Mouse (Mus musculus): ENCODE measurements around the gene Bmp5. TPM values are rescaled to one million over a fixed set of nuclear protein-coding genes. Genes with fewer than 3 reads are reported as not detected.
A peak's percentile ranks its signal among the peaks of the same experiment; 100 is the strongest.
"Not testable (repeated sequence)": the region's sequence is repeated elsewhere in the genome, so short reads cannot be mapped to it uniquely, and the experiment has no call there.

The Bmp5 gene
- polyA plus RNA-seq, 1 experiment from 2014 or later: 4.1 TPM

DNA sequence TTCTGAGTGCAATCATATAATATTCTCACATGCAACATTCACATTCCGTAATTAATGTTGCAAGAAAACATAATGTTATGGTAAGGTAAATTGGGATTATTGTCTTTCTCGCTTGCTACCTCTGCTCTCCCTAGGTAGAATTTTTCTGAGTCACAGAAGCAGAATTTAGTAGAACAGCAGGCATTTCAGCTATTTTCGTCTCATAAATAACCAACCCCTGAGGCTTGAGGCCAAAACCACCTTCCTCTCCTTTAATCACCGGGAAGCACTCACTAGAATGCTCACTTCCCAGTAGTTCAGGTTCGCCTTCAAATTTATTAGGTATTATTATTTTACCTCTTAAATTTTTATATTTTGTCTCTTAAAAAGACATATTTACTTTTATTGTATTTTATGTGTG, 10.8 kb downstream of the Bmp5 start:
- Histone ChIP-seq H3K4me1 (peaks cover 6% of the 10 kb centered on the region), H3K4me3 (replicated peaks) (no peak overlapping the region), H3K9me3 (no peaks in the 10 kb centered on the region), H3K27ac (no peak overlapping the region), H3K27me3 (no peaks in the 10 kb centered on the region), H3K36me3 (replicated peaks) (no peaks in the 10 kb centered on the region), H3K9ac (no peak overlapping the region), H3K4me2 (no peak overlapping the region)
- ATAC-seq (ENCODE audit: low FRiP score): no peak
- 81% methylated on average over 5 of the region's 5 CpGs for whole genome bisulfite sequencing

DNA sequence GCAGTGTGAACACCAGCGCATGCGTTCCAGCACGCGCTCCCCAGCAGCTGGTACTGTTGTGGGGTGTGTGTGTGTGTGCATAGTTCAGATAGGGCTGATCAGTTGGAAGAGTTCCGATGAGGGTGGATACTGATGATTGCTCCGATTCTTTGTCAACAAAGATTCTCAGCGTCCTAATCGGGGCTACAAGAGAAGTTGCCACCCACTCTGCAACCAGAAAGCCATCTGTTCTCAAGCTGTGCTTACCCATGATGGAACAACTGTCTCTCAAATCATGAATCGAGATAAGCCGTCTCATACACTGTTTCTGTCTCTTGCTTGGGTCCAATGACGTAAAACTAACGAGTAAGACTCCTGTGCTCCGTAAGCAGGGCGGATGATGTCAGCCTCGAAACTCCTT, 12.0 kb downstream of the Bmp5 start:
- no peak for ATAC-seq (ENCODE audit: low FRiP score)
- 88% methylated on average over 15 of the region's 15 CpGs for WGBS
- H3K4me3 ChIP-seq (replicated peaks): no peak overlapping the region
- no peak overlapping the region for H3K9ac ChIP-seq
- H3K27me3 ChIP-seq: no peaks in the 10 kb centered on the region
- no peaks in the 10 kb centered on the region for H3K36me3 ChIP-seq (replicated peaks)
- H3K4me2 ChIP-seq: no peak overlapping the region
- no peaks in the 10 kb centered on the region for H3K9me3 ChIP-seq
- H3K4me1 ChIP-seq: no peaks in the 10 kb centered on the region
- H3K27ac ChIP-seq: no peak overlapping the region

DNA sequence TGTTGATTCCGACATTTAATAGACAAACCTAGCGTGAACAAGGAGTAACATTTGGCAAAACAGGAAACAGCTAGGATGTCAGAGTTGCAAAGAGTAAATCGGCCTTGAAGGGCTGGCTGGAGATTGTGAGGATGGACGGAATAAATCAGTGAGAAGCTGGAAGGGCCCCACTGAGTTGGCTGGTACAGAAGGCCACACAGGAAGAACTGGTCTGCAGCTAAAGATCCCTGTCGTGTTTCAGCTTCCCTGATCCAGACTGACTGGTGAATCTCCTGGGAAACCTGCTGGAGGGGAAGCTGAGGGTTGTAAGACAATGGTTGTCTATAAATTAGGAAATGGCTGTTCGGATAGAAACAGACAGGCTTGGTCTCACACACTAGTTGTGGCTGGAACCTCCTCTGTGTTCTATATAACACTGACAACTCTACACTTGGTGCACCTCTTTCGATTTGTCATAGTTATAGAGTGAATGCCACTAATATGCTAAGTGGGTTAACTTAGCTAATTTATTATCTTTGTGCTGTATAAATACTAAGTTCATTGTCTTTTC, 14.8 kb downstream of the Bmp5 start:
- Histone ChIP-seq H3K9ac (no peak overlapping the region), H3K9me3 (no peaks in the 10 kb centered on the region), H3K4me1 (no peaks in the 10 kb centered on the region), H3K4me2 (no peak overlapping the region), H3K27me3 (no peaks in the 10 kb centered on the region), H3K27ac (no peak overlapping the region), H3K4me3 (replicated peaks) (no peak overlapping the region), H3K36me3 (replicated peaks) (no peaks in the 10 kb centered on the region)
- WGBS: 78% methylated on average over 7 of the region's 7 CpGs
- no peak for ATAC-seq (ENCODE audit: low FRiP score)

DNA sequence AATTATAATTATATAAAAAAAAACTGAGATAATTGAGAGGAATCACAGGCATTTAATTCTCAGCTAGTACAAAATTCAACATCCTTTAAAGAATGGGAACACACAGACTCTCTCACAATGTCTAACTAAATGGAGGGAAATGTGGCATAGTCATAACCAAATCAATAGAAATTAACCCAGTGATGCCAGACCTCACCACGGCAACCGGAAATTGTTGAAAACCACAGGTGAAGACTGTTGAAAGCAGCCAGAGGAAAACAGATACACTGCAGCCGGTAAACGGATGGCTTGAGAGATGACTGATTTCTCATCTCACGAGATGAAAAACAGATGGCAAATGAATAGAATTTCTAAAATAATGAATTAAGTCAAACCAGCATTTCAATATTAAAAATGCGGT, 29.8 kb downstream of the Bmp5 start:
- no peak for ATAC-seq (ENCODE audit: low FRiP score)
- WGBS: 90% methylated on average over 6 of the region's 6 CpGs
- Histone ChIP-seq H3K36me3 (replicated peaks) (no peaks in the 10 kb centered on the region), H3K4me1 (no peaks in the 10 kb centered on the region), H3K9me3 (no peaks in the 10 kb centered on the region), H3K27ac (no peak overlapping the region), H3K9ac (no peak overlapping the region), H3K4me3 (replicated peaks) (no peak overlapping the region), H3K4me2 (no peak overlapping the region), H3K27me3 (no peaks in the 10 kb centered on the region)

DNA sequence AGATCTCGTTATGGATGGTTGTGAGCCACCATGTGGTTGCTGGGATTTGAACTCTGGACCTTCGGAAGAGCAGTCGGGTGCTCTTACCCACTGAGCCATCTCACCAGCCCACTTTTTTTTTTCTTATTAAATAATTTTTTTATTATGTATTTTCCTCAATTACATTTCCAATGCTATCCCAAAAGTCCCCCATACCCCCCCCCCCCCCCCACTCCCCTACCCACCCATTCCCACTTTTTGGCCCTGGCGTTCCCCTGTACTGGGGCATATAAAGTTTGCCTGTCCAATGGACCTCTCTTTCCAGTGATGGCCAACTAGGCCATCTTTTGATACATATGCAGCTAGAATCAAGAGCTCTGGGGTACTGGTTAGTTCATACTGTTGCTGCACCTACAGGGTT, 33.0 kb downstream of the Bmp5 start:
- H3K4me2 ChIP-seq; H3K36me3 ChIP-seq (replicated peaks); H3K9me3 ChIP-seq; H3K27me3 ChIP-seq; H3K4me3 ChIP-seq (replicated peaks); H3K27ac ChIP-seq; H3K4me1 ChIP-seq; H3K9ac ChIP-seq: not testable (repeated sequence)
- 97% methylated on average over 3 of the region's 4 CpGs for WGBS
- 0 out of 2 replicates have a peak, but pooled peaks have one; percentile 57 for ATAC-seq (ENCODE audit: low FRiP score)

DNA sequence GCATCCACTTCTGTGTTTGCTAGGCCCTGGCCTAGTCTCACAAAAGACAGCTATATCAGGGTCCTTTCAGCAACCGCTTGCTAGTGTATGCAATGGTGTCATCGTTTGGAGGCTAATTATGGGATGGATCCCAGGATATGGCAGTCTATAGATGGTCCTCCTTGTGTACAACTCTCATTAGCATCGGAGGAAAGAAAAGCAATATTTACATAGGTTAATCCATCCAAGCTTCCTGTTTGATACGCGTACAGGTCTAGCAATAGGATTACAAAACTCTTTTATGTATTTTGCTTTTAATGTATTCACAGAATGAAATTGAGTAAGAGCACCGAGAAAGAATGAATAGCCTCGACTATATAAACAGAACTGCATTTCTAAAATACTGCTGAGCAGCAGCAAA, 33.5 kb downstream of the Bmp5 start:
- Histone ChIP-seq H3K36me3 (replicated peaks) (no peaks in the 10 kb centered on the region), H3K4me1 (no peaks in the 10 kb centered on the region; the same call in 1 of the 2 replicates), H3K27ac (no peak overlapping the region), H3K9ac (no peak overlapping the region), H3K9me3 (no peaks in the 10 kb centered on the region), H3K4me3 (replicated peaks) (no peak overlapping the region), H3K27me3 (no peaks in the 10 kb centered on the region), H3K4me2 (no peak overlapping the region)
- no peak for ATAC-seq (ENCODE audit: low FRiP score)
- WGBS: 65% methylated on average over 7 of the region's 7 CpGs

DNA sequence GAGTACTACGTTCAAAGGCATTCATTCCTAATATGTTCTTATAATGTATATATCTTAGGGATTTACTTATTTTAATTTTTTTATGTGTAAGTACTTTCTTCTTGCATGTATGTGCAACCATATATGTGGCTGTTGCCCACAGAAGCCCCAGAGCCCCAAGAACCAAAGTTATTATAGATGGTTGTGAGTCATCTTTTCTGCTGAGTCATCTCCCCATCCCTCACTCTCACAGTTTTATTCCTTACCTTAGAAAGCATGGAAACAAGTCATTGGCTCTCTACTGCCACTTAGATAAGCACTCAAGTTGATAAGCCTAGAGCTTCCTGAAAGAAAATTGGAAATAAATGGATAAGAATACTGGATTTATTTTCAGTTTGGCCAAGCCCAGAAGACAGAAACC, 40.0 kb downstream of the Bmp5 start:
- no peaks in the 10 kb centered on the region; the same call in 1 of the 2 replicates for H3K4me1 ChIP-seq
- H3K9me3 ChIP-seq: no peaks in the 10 kb centered on the region
- ATAC-seq (ENCODE audit: low FRiP score): no peak
- H3K36me3 ChIP-seq (replicated peaks): no peaks in the 10 kb centered on the region
- 90% methylated on average over 1 of the region's 1 CpGs for WGBS
- no peak overlapping the region for H3K9ac ChIP-seq
- H3K27me3 ChIP-seq: no peaks in the 10 kb centered on the region
- no peak overlapping the region for H3K27ac ChIP-seq
- H3K4me2 ChIP-seq: no peak overlapping the region
- no peak overlapping the region for H3K4me3 ChIP-seq (replicated peaks)

DNA sequence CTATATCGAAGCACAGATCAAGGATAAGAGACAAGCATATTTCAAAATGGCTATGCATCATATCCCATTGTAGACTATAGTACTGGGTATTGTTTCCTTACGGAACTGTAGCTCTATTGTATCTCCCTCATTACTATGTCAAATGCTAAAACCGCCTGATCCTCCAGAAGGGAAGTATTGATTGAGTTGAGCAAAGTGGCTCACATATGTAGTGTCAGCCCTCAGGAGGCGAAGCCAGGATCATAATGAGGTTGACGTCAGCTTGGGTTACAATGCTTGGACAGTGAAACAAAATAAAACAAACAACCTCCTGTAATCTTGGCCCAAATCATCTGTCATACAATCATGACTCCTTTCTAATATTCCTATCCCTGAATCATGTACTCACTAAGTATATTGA, 43.2 kb downstream of the Bmp5 start:
- no peaks in the 10 kb centered on the region for H3K36me3 ChIP-seq (replicated peaks)
- 84% methylated on average over 5 of the region's 5 CpGs for WGBS
- no peak for ATAC-seq (ENCODE audit: low FRiP score)

DNA sequence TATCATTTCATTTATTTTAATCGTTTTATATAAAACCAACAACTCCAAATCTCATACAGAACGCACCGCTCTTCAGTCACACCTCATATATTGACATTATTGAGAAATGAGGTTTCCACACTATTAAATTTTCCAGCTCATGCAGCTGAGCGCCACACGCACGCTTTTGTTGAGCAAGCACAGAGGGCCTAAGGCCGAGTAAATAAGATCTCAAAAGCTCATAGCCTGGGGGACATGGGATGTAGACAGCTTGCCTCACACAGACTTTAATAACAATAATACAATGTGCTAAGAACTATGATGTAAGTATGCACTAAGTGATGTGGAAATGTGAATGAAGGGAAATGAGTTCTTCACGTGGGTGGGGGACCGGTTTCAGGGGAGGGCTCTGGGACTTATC, 57.3 kb downstream of the Bmp5 start:
- H3K4me3 ChIP-seq (replicated peaks): no peak overlapping the region
- 71% methylated on average over 9 of the region's 9 CpGs for WGBS
- H3K36me3 ChIP-seq (replicated peaks): no peaks in the 10 kb centered on the region
- H3K4me2 ChIP-seq: no peak overlapping the region
- H3K27ac ChIP-seq: no peak overlapping the region
- no peak overlapping the region for H3K9ac ChIP-seq
- no peaks in the 10 kb centered on the region for H3K27me3 ChIP-seq
- ATAC-seq (ENCODE audit: low FRiP score): no peak
- no peaks in the 10 kb centered on the region for H3K9me3 ChIP-seq
- peaks cover 2% of the 10 kb centered on the region; the same call in 1 of the 2 replicates for H3K4me1 ChIP-seq

More for the DNA sequence above, 43.2 kb downstream of the Bmp5 start:
- H3K27me3 ChIP-seq: no peaks in the 10 kb centered on the region
- H3K9me3 ChIP-seq: no peaks in the 10 kb centered on the region
- H3K27ac ChIP-seq: no peak overlapping the region
- H3K4me1 ChIP-seq: no peaks in the 10 kb centered on the region
- H3K9ac ChIP-seq: no peak overlapping the region
- H3K4me3 ChIP-seq (replicated peaks): no peak overlapping the region
- H3K4me2 ChIP-seq: no peak overlapping the region

DNA sequence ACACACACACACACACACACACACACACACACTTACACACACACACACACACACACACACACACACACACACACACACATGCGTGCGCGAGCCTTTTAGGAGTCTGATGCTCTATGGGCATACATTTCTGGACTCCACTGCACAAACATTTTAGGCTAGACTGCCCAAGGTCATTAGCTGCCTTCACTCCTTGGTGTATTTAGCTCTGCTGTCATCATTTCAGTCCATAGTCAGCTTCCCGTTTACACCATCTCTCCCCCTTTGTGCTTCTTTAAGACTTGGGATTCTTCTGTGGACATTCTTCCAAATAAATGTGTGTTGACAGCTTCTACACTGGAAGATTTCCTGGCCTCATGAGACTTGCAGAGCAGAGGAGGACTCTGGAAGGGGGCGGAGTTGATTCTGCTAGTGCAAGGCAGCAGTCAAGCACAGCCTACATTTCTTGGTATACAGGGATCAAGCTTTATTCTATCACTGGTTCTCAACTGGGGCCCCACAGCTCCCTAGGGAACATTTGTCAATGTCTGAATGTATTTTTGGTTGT, 58.1 kb downstream of the Bmp5 start:
- no peak overlapping the region for H3K4me3 ChIP-seq (replicated peaks)
- no peak overlapping the region for H3K9ac ChIP-seq
- H3K4me1 ChIP-seq: peaks cover 2% of the 10 kb centered on the region; the same call in 1 of the 2 replicates
- no peak for ATAC-seq (ENCODE audit: low FRiP score)
- no peak overlapping the region for H3K4me2 ChIP-seq
- H3K9me3 ChIP-seq: no peaks in the 10 kb centered on the region
- H3K27ac ChIP-seq: no peak overlapping the region
- H3K36me3 ChIP-seq (replicated peaks): no peaks in the 10 kb centered on the region
- 83% methylated on average over 5 of the region's 5 CpGs for WGBS
- no peaks in the 10 kb centered on the region for H3K27me3 ChIP-seq

DNA sequence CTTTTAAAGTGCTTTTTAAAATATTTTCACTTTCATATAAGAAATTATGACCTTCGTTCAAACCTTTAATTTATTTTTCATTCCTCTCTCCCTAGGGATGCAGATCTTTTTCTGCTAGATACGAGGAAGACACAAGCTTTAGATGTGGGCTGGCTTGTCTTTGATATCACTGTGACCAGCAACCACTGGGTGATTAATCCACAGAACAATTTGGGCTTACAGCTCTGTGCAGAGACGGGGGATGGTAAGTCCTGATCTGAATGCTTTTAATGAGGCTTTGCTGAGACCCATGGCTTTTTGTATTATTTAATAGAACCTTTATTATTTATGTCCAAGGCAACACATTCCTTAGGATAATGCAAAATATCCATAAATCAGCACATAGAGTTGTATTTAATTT, 64.3 kb downstream of the Bmp5 start:
- no peaks in the 10 kb centered on the region for H3K4me1 ChIP-seq
- H3K9me3 ChIP-seq: no peaks in the 10 kb centered on the region
- no peak overlapping the region for H3K9ac ChIP-seq
- H3K4me2 ChIP-seq: no peak overlapping the region
- no peak overlapping the region for H3K27ac ChIP-seq
- WGBS: 24% methylated on average over 3 of the region's 3 CpGs
- no peak overlapping the region for H3K4me3 ChIP-seq (replicated peaks)
- no peaks in the 10 kb centered on the region for H3K27me3 ChIP-seq
- no peak; the same call in 1 of the 2 replicates for ATAC-seq (ENCODE audit: low FRiP score)
- no peaks in the 10 kb centered on the region for H3K36me3 ChIP-seq (replicated peaks)

DNA sequence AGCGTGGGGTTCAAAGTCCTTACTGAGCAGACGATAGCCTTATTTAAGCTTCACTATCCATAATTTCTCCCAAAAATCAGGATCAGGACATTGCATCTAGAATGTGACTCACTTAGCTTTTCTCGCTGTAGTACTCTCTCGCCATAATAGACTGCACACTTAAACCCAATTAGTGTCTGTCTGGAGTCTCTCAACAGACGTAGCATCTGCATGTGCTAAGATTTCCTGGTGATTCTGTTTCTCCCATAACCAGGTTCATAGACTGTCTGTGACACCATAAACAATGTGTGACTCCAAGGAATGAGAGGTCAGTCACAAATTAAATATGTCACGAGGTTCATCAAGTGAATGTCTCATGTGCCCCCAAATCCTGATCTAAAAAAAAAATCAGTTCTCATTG, 65.7 kb downstream of the Bmp5 start:
- Histone ChIP-seq H3K4me3 (replicated peaks) (no peak overlapping the region), H3K27me3 (no peaks in the 10 kb centered on the region), H3K36me3 (replicated peaks) (no peaks in the 10 kb centered on the region), H3K4me2 (no peak overlapping the region), H3K27ac (no peak overlapping the region), H3K4me1 (no peaks in the 10 kb centered on the region), H3K9ac (no peak overlapping the region), H3K9me3 (no peaks in the 10 kb centered on the region)
- no peak for ATAC-seq (ENCODE audit: low FRiP score)
- 83% methylated on average over 6 of the region's 6 CpGs for WGBS

DNA sequence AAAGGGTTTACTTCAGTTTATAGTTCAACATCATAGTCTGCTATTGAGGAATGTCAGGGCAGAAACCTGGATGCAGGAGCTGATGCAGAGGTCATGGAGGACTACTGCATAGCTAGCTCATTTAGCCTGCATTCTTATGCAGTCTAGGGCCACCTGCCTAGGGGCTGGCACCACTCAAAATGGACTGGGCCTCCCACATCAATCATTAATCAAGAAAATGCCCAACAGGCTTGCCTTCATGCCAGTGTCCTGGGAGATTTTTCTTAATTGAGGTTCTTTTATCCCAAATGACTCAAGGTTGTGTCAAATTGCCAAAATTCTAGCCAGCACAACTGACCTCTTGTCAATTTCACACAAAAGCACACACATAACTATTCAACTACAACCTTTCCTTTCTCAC, 70.8 kb downstream of the Bmp5 start:
- no peaks in the 10 kb centered on the region for H3K9me3 ChIP-seq
- H3K27me3 ChIP-seq: no peaks in the 10 kb centered on the region
- H3K9ac ChIP-seq: no peak overlapping the region
- H3K4me1 ChIP-seq: no peaks in the 10 kb centered on the region
- no peak overlapping the region for H3K27ac ChIP-seq
- no peak for ATAC-seq (ENCODE audit: low FRiP score)
- H3K4me3 ChIP-seq (replicated peaks): no peak overlapping the region
- H3K36me3 ChIP-seq (replicated peaks): no peaks in the 10 kb centered on the region
- H3K4me2 ChIP-seq: no peak overlapping the region
